Mouse (Mus musculus) olfactory bulb, adult 2 months (tissue): ENCODE data around the gene Amph.

ENCODE experiments used
- CTCF ChIP-seq: fragments of 200-500 bp; IDR thresholded peaks from 2 replicates; pipeline ENCODE4 v1.5.1; 2012; ENCODE audit warnings: low read depth, mild to moderate bottlenecking, low read length, moderate library complexity; ENCODE audit not compliant: insufficient read depth
- POLR2A ChIP-seq: fragments of 200-500 bp; IDR thresholded peaks from 2 replicates; pipeline ENCODE4 v1.6.1; 2012; ENCODE audit warnings: mild to moderate bottlenecking, low read depth, low read length, moderate library complexity; ENCODE audit not compliant: insufficient read depth

- TF ChIP-seq CTCF (no peak), POLR2A (no peak)
These were observed 247.5 kb downstream of the Amph start for GRCm38 (mm10) chr13:19195456-19195855.
